Mouse (Mus musculus) kidney, adult 2 months (tissue): ENCODE measurements at regions not wholly inside any gene's neighbourhood (a gene's known extent, or its start where the extent isn't known, plus 50 kb on each side); places are given as distances from the start of the nearest gene placed in this dataset.
"Not testable (repeated sequence)": the region's sequence is repeated elsewhere in the genome, so short reads cannot be mapped to it uniquely, and the experiment has no call there.

Experiments used
- CTCF ChIP-seq: fragments of 200-500 bp; conservative IDR thresholded peaks from 2 replicates; pipeline ENCODE4 v1.5.1; 2011; ENCODE audit warnings: low read depth, mild to moderate bottlenecking, control low read depth, low read length, moderate library complexity, mixed read lengths; ENCODE audit not compliant: insufficient read depth, insufficient read length
- POLR2A ChIP-seq: fragments of 200-500 bp; IDR thresholded peaks from one replicate; pipeline ENCODE4 v1.6.1; 2011; ENCODE audit warnings: low read depth, low read length, control low read depth

GRCm38 (mm10) chr16:65456948-65457347 lies 63.4 kb upstream of the Pou1f1 start:
- not testable (repeated sequence) for TF ChIP-seq CTCF, POLR2A
